Mouse (Mus musculus) cerebellum, adult 11-12 months (tissue): ENCODE measurements around the gene Zyg11a.
"Not testable (repeated sequence)": the region's sequence is repeated elsewhere in the genome, so short reads cannot be mapped to it uniquely, and the experiment has no call there.

Experiments
- DNase-seq: peaks from one replicate; pipeline ENCODE4 v3.0.0; 2022

Zyg11a gene

DNA sequence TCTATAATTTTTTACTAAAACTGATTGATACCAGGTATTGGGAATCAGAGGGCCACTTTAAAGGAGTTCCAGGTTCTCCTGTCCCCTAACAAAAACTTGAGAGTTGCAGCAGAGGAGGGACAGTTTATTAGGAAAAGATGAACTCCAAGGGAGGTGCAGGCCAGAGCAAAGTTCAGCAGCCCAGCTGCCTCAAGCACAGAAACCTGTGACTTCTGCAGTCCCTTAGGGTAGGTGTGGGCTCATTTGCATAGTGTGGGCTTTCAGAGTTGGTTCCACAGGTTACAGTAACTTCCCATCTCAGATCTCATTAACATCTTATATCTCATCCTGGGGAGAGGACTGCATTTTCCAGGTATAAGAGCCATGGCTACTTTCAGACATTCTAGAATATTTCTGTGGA is 74.1 kb downstream of the Zyg11a start:
- DNase-seq, result no peak

DNA sequence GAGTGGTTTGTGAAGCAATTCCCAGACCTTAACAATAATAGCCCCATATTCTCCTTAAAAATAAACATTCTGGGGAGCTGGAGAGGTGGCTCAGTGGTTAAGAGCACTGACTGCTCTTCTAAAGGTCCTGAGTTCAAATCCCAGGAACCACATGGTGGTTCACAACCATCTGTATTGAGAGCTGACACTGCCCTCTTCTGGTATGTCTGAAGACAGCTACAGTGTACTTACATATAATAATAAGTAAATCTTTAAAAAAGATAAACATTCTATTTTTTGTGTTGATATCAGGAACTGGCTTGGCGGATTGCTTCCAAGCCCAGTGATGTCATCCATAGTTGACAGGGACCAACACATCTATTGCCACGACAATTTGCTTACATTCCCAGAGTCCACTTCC is 74.7 kb downstream of the Zyg11a start:
- DNase-seq, result not testable (repeated sequence)

DNA sequence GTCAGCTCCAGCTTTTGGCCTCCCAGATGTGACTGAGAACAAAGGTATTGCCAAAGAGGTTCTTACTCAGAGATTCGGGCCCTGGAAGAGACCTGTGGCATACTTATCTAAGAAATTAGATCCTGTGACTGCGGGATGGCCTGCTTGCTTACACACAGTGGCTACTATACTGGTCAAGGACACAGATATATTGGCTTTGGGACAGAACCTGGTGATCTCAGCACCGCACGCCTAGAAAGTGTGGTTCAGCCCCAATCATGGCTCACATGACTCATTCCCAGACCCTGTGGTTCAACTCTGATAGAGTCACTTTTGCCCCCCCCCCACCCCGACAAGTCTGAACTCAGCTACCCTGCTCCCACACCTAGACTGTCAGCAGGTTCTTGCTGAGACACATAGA is 80.9 kb downstream of the Zyg11a start:
- DNase-seq, result no peak
